Mouse (Mus musculus) T-helper 17 cell (primary cell): ENCODE measurements around the gene Ttc16.

Experiments
- in situ Hi-C, 2 experiments: fragments of 300-600 bp; cut with MboI, MseI; formaldehyde crosslinking; loops; 1 replicate in 1 of 2; 2 replicates in 1 of 2; pipeline ENCODE4 v1.15.1; 2025; ENCODE audit warnings: high pct_unique_total_duplicates in 2 of 2

The Ttc16 gene

GRCm38 (mm10) chr2:32781710-32782109 lies 6.3 kb upstream of the Ttc16 start:
- in situ Hi-C loops, result no loop called here

- in situ Hi-C loops, result loop anchor here in 1 of 2 experiments (5.0 kb wide), 1 partner anchor 73 kb away; no protein-coding TSS in a partner anchor
Measured at GRCm38 (mm10) chr2:32779714-32780113, 4.3 kb upstream of the Ttc16 start.

DNA sequence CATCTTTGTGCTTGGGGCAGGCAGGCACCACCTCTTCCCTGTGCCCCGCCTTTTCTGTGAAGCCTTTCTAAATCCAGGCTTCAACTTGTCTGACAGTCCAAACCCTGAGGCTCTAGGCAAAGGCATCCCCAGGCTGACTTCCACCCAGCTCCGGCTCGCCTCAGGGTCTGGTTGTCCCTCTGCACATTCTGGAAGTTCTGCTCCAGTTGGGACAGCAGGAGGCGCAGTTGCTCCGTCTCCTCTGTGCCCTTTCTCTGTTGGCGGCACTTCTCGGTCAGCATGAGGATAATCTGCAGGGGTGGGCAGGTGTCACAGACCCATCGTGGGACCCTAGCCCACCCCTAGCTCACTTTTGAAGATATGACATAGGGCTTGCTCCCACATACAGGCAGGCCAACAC lies 3.7 kb upstream of the Ttc16 start:
- in situ Hi-C loops, result loop anchor here in 1 of 2 experiments (5.0 kb wide), 1 partner anchor 73 kb away; no protein-coding TSS in a partner anchor

DNA sequence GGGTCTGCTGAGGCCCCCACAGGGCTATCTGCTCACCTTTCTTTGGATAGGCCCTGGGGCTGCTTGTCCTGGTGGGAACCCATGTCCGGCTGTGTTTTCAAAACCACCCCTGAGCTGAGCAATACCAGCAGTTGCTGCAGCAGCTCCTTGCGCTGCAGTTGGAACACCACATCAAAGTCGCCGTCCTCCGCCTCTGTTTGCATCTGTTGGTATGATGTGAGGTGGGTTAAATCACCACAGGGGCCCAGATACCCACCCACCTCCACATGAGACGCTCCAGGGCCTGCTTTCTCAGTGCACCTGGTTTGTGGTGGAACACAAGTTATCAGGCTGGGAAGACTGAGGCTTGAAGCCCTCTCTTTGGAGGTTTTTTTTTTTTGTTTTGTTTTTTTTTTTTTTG lies 2.6 kb upstream of the Ttc16 start:
- in situ Hi-C loops, result loop anchor here in 1 of 2 experiments (5.0 kb wide), 1 partner anchor 74 kb away; no protein-coding TSS in a partner anchor

DNA sequence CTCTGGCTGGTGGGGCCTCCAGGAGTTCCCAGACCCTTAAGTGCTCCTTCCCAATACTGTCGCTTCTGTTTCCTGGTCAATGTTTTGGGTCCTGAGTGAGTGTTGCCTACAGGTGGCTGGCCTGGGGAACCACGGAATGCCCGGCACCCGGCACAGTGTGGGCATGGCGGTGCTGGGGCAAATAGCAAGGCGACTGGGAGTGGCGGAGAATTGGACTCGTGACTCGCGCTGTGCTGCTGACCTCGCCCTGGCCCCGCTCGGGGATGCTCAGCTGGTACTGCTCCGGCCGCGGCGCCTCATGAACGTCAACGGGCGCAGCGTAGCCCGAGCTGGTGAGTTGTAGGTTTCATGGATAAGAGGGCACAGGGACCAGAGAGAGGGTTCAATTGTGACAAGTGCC lies 759 bp upstream of the Ttc16 start:
- in situ Hi-C loops, result loop anchor here in 1 of 2 experiments (5.0 kb wide), 1 partner anchor 76 kb away; no protein-coding TSS in a partner anchor

GRCm38 (mm10) chr2:32772626-32773279 lies 2.7 kb downstream of the Ttc16 start:
- in situ Hi-C loops, result loop anchor here in 1 of 2 experiments (5.0 kb wide), 1 partner anchor 80 kb away; no protein-coding TSS in a partner anchor

- in situ Hi-C loops, result loop anchor here in 1 of 2 experiments (5.0 kb wide), 1 partner anchor 80 kb away; no protein-coding TSS in a partner anchor
Measured at GRCm38 (mm10) chr2:32771886-32772285, 3.5 kb downstream of the Ttc16 start.

GRCm38 (mm10) chr2:32769327-32770085 lies 5.9 kb downstream of the Ttc16 start:
- in situ Hi-C loops, result loop anchor here in 1 of 2 experiments (5.0 kb wide), 1 partner anchor 83 kb away; no protein-coding TSS in a partner anchor

GRCm38 (mm10) chr2:32768661-32769285 lies 6.7 kb downstream of the Ttc16 start:
- in situ Hi-C loops, result no loop called here

DNA sequence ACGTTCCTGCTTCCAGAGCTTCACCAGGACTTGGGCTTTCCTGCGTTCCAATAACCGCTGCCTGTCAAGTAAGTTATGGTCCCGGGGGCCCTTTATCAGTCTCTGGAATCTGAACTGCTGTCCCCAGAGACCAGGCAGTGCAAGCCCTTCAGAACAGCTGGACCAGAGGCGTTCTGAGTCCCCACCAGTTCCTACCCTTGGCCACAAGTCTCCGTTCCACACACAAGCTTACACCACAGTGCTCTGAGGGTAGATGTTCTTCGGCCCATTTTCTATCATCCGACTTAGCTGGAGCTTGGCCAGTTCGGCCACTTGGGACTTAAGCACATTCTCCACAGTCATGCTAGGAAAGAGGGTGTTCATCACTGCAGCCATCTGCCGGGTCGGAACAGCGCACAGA lies 8.2 kb downstream of the Ttc16 start:
- in situ Hi-C loops, result no loop called here

- in situ Hi-C loops, result no loop called here
Measured at GRCm38 (mm10) chr2:32763353-32763752, 12.1 kb downstream of the Ttc16 start.

DNA sequence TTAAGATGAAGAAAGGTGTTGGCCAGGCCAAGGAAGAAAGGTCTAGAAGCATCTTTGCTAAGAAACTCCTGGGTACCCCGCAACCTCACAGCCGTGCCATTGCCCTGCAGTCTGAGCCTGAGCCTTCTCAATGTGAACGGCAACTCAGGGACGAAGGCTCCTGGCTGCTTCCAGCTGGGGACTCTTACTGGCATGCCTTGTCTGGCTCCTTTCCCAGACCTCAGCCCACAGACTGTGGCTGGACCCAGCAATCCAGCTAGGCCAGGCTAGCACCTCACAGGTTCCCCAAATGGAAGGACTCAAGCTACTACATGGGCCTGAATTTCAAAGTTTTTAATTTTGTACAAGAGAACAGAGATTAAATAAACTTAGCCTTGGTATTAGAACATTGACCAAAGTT lies 13.6 kb downstream of the Ttc16 start:
- in situ Hi-C loops, result no loop called here

DNA sequence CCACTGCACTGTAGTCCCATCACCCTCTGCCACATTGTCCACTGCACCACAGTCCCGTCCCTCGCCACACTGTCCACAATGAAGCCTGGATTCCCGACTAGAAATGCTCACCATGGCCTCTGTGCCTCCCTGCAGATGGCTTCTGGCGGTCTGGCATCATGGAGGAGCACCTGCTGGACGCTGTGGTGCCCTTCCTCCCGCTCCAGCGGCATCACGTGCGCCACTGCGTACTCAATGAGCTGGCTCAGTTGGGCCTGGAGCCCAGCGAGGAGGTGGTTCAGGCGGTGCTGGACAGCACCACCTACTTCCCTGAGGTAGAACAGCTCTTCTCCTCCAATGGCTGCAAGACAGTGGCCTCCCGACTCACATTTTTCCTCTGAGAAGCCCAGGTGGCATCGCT lies 14.1 kb downstream of the Ttc16 start:
- in situ Hi-C loops, result no loop called here

GRCm38 (mm10) chr2:32759001-32759400 lies 16.4 kb downstream of the Ttc16 start:
- in situ Hi-C loops, result loop anchor here in 1 of 2 experiments (5.0 kb wide), 1 partner anchor 47 kb away; the partner anchor contains the start of gene Cdk9

GRCm38 (mm10) chr2:32758503-32758902 lies 16.9 kb downstream of the Ttc16 start:
- in situ Hi-C loops, result loop anchor here in 1 of 2 experiments (5.0 kb wide), 1 partner anchor 46 kb away; the partner anchor contains the start of gene Cdk9

DNA sequence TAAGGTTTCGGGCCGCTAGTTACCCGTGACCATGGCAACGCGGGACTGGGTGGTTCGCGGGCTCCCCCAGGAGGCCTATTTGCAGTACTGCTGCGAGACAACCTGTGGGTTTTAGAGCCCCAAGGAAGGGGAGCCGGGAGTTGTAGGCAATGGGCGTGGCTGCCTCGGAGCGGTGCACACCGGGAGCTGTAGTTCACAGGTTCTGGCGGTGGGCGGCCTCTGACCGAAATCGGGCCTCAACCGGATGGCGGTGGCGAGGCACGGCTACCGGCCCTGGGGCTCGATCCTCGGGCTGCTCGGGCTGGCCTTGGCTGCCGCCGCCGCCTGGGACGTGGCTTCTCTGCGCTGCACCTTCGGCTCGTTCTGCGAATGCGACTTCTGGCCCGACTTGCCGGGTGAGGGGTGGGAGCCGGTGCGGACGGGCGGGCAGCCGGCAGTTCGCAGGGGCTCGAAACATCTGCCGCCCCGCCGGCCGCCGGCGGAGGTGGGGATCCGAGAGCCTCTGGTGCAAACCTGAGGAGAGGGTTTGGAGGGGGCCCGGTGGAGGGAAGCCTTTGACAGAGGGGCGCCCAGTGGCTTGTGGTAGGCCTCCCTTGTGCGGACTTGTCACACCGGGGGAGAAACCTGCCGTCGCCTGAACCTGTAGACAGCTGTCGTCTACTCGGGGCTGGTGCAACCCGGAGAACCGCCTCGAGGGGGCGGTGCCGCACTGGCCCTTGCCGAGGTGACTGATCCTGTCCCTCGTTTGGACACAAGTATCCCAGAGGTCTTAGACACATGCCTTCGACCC lies 18.2 kb downstream of the Ttc16 start, which contains the start of gene Tor2a:
TSS of gene Tor2a (plus strand) at position 179 of the 790 bp plus-strand sequence.
- in situ Hi-C loops, result loop anchor here in 1 of 2 experiments (5.0 kb wide), 1 partner anchor 45 kb away; the partner anchor contains the start of gene Cdk9

GRCm38 (mm10) chr2:32756674-32757055 lies 18.8 kb downstream of the Ttc16 start:
- in situ Hi-C loops, result loop anchor here in 1 of 2 experiments (5.0 kb wide), 1 partner anchor 44 kb away; the partner anchor contains the start of gene Cdk9

GRCm38 (mm10) chr2:32752181-32752580 lies 23.3 kb downstream of the Ttc16 start:
- in situ Hi-C loops, result no loop called here

- in situ Hi-C loops, result no loop called here
Measured at GRCm38 (mm10) chr2:32751665-32752033, 23.8 kb downstream of the Ttc16 start.

- in situ Hi-C loops, result no loop called here
Measured at GRCm38 (mm10) chr2:32750887-32751664, 24.4 kb downstream of the Ttc16 start.
